Mouse (Mus musculus): ENCODE measurements at regions not wholly inside any gene's neighbourhood (a gene's known extent, or its start where the extent isn't known, plus 50 kb on each side); places are given as distances from the start of the nearest gene placed in this dataset.

GRCm38 (mm10) chrX:57711914-57712313 is 208.4 kb upstream of the Gpr101 start:
- DNase-seq (ENCODE audit: low read depth, low spot score) (no peak), ATAC-seq (no peak)
- in situ Hi-C loops (cut with MboI; ENCODE audit: low pct_unique_long_range_greater_than_20kb) = no loop called here
- no peak for TF ChIP-seq CTCF (IDR thresholded peaks at IDR 0.05)
- POLR2A ChIA-PET = no interaction called here
- H3K27me3 ChIP-seq = peaks cover 48% of the 10 kb centered on the region
- CTCF ChIA-PET = no interaction called here

- CTCF ChIA-PET = no interaction called here
- ATAC-seq (no peak), DNase-seq (ENCODE audit: low read depth, low spot score) (no peak)
- POLR2A ChIA-PET = no interaction called here
- no peak for TF ChIP-seq CTCF (IDR thresholded peaks at IDR 0.05)
- peaks cover 49% of the 10 kb centered on the region for H3K27me3 ChIP-seq
- in situ Hi-C loops (cut with MboI; ENCODE audit: low pct_unique_long_range_greater_than_20kb) = no loop called here
Measured at GRCm38 (mm10) chrX:57709115-57709877, 205.7 kb upstream of the Gpr101 start.

- in situ Hi-C loops (cut with MboI; ENCODE audit: low pct_unique_long_range_greater_than_20kb) = no loop called here
Measured at GRCm38 (mm10) chrX:57708501-57708900, 204.9 kb upstream of the Gpr101 start.

GRCm38 (mm10) chrX:57707932-57708331 is 204.4 kb upstream of the Gpr101 start:
- POLR2A ChIA-PET = no interaction called here

More at GRCm38 (mm10) chrX:57708501-57708900, 204.9 kb upstream of the Gpr101 start:
- DNase-seq (ENCODE audit: low read depth, low spot score) = no peak
- ATAC-seq = no peak
- POLR2A ChIA-PET = no interaction called here
- peaks cover 44% of the 10 kb centered on the region for H3K27me3 ChIP-seq
- TF ChIP-seq CTCF (IDR thresholded peaks at IDR 0.05) = no peak
- CTCF ChIA-PET = no interaction called here

GRCm38 (mm10) chrX:57706683-57707308 is 203.2 kb upstream of the Gpr101 start:
- in situ Hi-C loops (cut with MboI; ENCODE audit: low pct_unique_long_range_greater_than_20kb) = no loop called here
- ATAC-seq (no peak), DNase-seq (ENCODE audit: low read depth, low spot score) (no peak)
- ChIA-PET CTCF (interaction anchor here (0.9 kb wide), 1 partner anchor 167 kb away, joined by 3 read pairs; no protein-coding TSS in a partner anchor), POLR2A (no interaction called here)
- TF ChIP-seq CTCF (IDR thresholded peaks at IDR 0.05) = no peak
- H3K27me3 ChIP-seq = peaks cover 39% of the 10 kb centered on the region

More at GRCm38 (mm10) chrX:57707932-57708331, 204.4 kb upstream of the Gpr101 start:
- ATAC-seq (no peak), DNase-seq (ENCODE audit: low read depth, low spot score) (no peak)
- CTCF ChIA-PET = no interaction called here
- H3K27me3 ChIP-seq = peaks cover 47% of the 10 kb centered on the region
- no peak for TF ChIP-seq CTCF (IDR thresholded peaks at IDR 0.05)
- in situ Hi-C loops (cut with MboI; ENCODE audit: low pct_unique_long_range_greater_than_20kb) = no loop called here

GRCm38 (mm10) chrX:57692506-57692905 is 188.9 kb upstream of the Gpr101 start:
- DNase-seq (ENCODE audit: low read depth, low spot score) = no peak
- H3K27me3 ChIP-seq = peaks cover 57% of the 10 kb centered on the region
- ChIA-PET POLR2A (no interaction called here), CTCF (no interaction called here)
- no peak for TF ChIP-seq CTCF (IDR thresholded peaks at IDR 0.05)
- ATAC-seq = no peak
- in situ Hi-C loops (cut with MboI; ENCODE audit: low pct_unique_long_range_greater_than_20kb) = no loop called here

GRCm38 (mm10) chrX:57676764-57677163 is 173.2 kb upstream of the Gpr101 start:
- in situ Hi-C loops (cut with MboI; ENCODE audit: low pct_unique_long_range_greater_than_20kb) = loop anchor here (5.0 kb wide), 1 partner anchor 244 kb away; no protein-coding TSS in a partner anchor
- ChIA-PET CTCF (no interaction called here), POLR2A (no interaction called here)
- no peak for TF ChIP-seq CTCF (IDR thresholded peaks at IDR 0.05)
- H3K27me3 ChIP-seq = peaks cover 40% of the 10 kb centered on the region
- ATAC-seq = no peak
- DNase-seq (ENCODE audit: low read depth, low spot score) = no peak

GRCm38 (mm10) chrX:57674955-57675354 is 171.4 kb upstream of the Gpr101 start:
- CTCF ChIA-PET = interaction anchor here (1.0 kb wide), 1 partner anchor 8 kb away, joined by 3 read pairs; no protein-coding TSS in a partner anchor
- in situ Hi-C loops (cut with MboI; ENCODE audit: low pct_unique_long_range_greater_than_20kb) = loop anchor here (5.0 kb wide), 1 partner anchor 243 kb away; no protein-coding TSS in a partner anchor
- peak; percentile 69 for TF ChIP-seq CTCF (IDR thresholded peaks at IDR 0.05)
- ATAC-seq = no peak
- peaks cover 35% of the 10 kb centered on the region for H3K27me3 ChIP-seq
- no peak for DNase-seq (ENCODE audit: low read depth, low spot score)
- POLR2A ChIA-PET = interaction anchor here (0.7 kb wide), 1 partner anchor 19 kb away, joined by 3 read pairs; no protein-coding TSS in a partner anchor

GRCm38 (mm10) chrX:57659571-57659970 is 156.0 kb upstream of the Gpr101 start:
- CTCF ChIA-PET = no interaction called here
- no peak for DNase-seq (ENCODE audit: low read depth, low spot score)
- POLR2A ChIA-PET = no interaction called here
- no peak for TF ChIP-seq CTCF (IDR thresholded peaks at IDR 0.05)
- no peak for ATAC-seq
- H3K27me3 ChIP-seq = peaks cover 38% of the 10 kb centered on the region
- in situ Hi-C loops (cut with MboI; ENCODE audit: low pct_unique_long_range_greater_than_20kb) = no loop called here

GRCm38 (mm10) chrX:57656035-57656434 is 152.5 kb upstream of the Gpr101 start:
- H3K27me3 ChIP-seq = peaks cover 39% of the 10 kb centered on the region
- no peak for ATAC-seq
- in situ Hi-C loops (cut with MboI; ENCODE audit: low pct_unique_long_range_greater_than_20kb) = no loop called here
- no peak for TF ChIP-seq CTCF (IDR thresholded peaks at IDR 0.05)
- DNase-seq (ENCODE audit: low read depth, low spot score) = no peak
- CTCF ChIA-PET = no interaction called here
- POLR2A ChIA-PET = interaction anchor here (1.0 kb wide), 1 partner anchor 18 kb away, joined by 3 read pairs; no protein-coding TSS in a partner anchor

GRCm38 (mm10) chrX:57655483-57655882 is 151.9 kb upstream of the Gpr101 start:
- TF ChIP-seq CTCF (IDR thresholded peaks at IDR 0.05) = no peak

More at GRCm38 (mm10) chrX:57655483-57655882, 151.9 kb upstream of the Gpr101 start:
- DNase-seq (ENCODE audit: low read depth, low spot score) (no peak), ATAC-seq (no peak)
- H3K27me3 ChIP-seq = peaks cover 42% of the 10 kb centered on the region
- CTCF ChIA-PET = no interaction called here
- in situ Hi-C loops (cut with MboI; ENCODE audit: low pct_unique_long_range_greater_than_20kb) = no loop called here
- POLR2A ChIA-PET = interaction anchor here (1.0 kb wide), 1 partner anchor 19 kb away, joined by 3 read pairs; no protein-coding TSS in a partner anchor
